Mouse (Mus musculus) cerebellum, adult 2 months (tissue): ENCODE results near the gene Pink1. TPM values are rescaled to one million over a fixed set of nuclear protein-coding genes. Genes with fewer than 3 reads are reported as not detected.

Experiments used
- DNase-seq, 2 experiments: peaks; one replicate each; pipeline ENCODE4 v3.0.0; 2021
- H3K27ac ChIP-seq: fragments of 200-500 bp; 2 replicates; pipeline ENCODE4 v1.5.1; 2012; ENCODE audit warnings: low read length, control low read depth, inconsistent platforms; ENCODE audit not compliant: insufficient read depth
- H3K27me3 ChIP-seq: fragments of 200-500 bp; 2 replicates; pipeline ENCODE4 v1.6.1; 2012; ENCODE audit warnings: inconsistent platforms, mild to moderate bottlenecking, low read length, moderate library complexity; ENCODE audit not compliant: control insufficient read depth, insufficient read depth
- H3K4me1 ChIP-seq: fragments of 200-500 bp; 2 replicates; pipeline ENCODE4 v1.6.1; 2011; ENCODE audit warnings: low read length; ENCODE audit not compliant: control insufficient read depth, insufficient read depth
- H3K4me3 ChIP-seq: fragments of 200-500 bp; replicated peaks from 2 replicates; pipeline ENCODE3; 2011; ENCODE audit warnings: mild to moderate bottlenecking, low read depth, low read length, control low read depth; ENCODE audit not compliant: insufficient read depth
- CTCF ChIP-seq: fragments of 200-500 bp; IDR thresholded peaks from 2 replicates; pipeline ENCODE4 v1.5.1; 2011; ENCODE audit warnings: low read depth, mild to moderate bottlenecking, control low read depth, low read length, moderate library complexity, borderline replicate concordance; ENCODE audit not compliant: insufficient read depth
- POLR2A ChIP-seq: fragments of 200-500 bp; IDR thresholded peaks from 2 replicates; pipeline ENCODE4 v1.6.1; 2011; ENCODE audit warnings: low read length, control low read depth, borderline replicate concordance; ENCODE audit not compliant: insufficient read depth
- WGBS: fragments of 180-500 bp; shearing (Covaris S2); methylation state at CpG from one replicate; pipeline ENCODE4 v1.1.7; 2018; 5-methylcytosine and 5-hydroxymethylcytosine counted together
- polyA plus RNA-seq: library from polyadenylated mRNA; depleted of rRNA; stranded (reverse); fragments of >200 nt; gene quantifications from 2 replicates; pipeline ENCODE4 v1.2.3, GENCODE M21; 2012; rRNA removed

Pink1 gene
- polyA plus RNA-seq, 1 experiment, result 437 TPM

DNA sequence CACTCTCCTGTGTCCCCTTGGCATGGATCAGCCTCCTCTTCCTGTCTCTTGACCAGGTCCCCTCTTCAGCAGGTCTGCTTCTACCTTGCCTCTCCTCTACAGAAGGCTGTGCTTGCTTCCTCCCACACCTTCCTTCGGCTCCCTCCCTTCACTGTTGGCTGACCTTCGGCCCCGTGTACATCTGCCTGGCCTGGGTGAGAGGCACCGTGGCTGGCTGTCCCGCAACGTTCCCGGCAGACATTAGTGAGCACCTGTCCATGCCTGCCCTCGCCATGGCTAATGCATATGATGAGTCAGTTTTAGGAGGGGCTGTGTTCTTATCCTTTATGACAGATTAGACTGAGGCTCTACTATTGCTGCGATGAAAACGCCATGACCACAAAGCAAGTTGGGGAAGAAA lies 58.2 kb downstream of the Pink1 start:
- no peak overlapping the region for H3K4me3 ChIP-seq
- no peak for TF ChIP-seq POLR2A
- no peak for TF ChIP-seq CTCF
- no peaks in the 10 kb centered on the region for H3K27me3 ChIP-seq
- no peak for DNase-seq
- H3K27ac ChIP-seq, result no peak overlapping the region
- WGBS, result 90% methylated on average over 10 of the region's 10 CpGs
- no peaks in the 10 kb centered on the region for H3K4me1 ChIP-seq

Other genes with a start within 250 kb of the Pink1 start
- 163 and 170 TPM in 2 replicates for gene Hp1bp3, start 110.0 kb downstream of the Pink1 start, polyA plus RNA-seq
- 38.9 and 40.8 TPM in 2 replicates for gene Sh2d5, start 75.9 kb downstream of the Pink1 start, polyA plus RNA-seq
- 12.2 and 12.7 TPM in 2 replicates for gene Kif17, start 75.9 kb downstream of the Pink1 start, polyA plus RNA-seq
- 98.3 and 101 TPM in 2 replicates for gene Ddost, start 21.6 kb downstream of the Pink1 start, polyA plus RNA-seq
- gene Cda, start 41.7 kb upstream of the Pink1 start, polyA plus RNA-seq, result 12.6 and 15.4 TPM in 2 replicates
- 12.4 and 15.0 TPM in 2 replicates for gene Fam43b, start 70.2 kb upstream of the Pink1 start, polyA plus RNA-seq
- gene Mul1, start 108.4 kb upstream of the Pink1 start, polyA plus RNA-seq, result 40.9 and 45.3 TPM in 2 replicates
- gene Camk2n1, start 128.0 kb upstream of the Pink1 start, polyA plus RNA-seq, result 99.0 and 109 TPM in 2 replicates